Mouse (Mus musculus) thymus, adult 2 months (tissue): ENCODE measurements at regions not wholly inside any gene's neighbourhood (a gene's known extent, or its start where the extent isn't known, plus 50 kb on each side); places are given as distances from the start of the nearest gene placed in this dataset.

Source experiments
- DNase-seq: peaks from one replicate; pipeline ENCODE4 v3.0.0; 2021
- H3K27ac ChIP-seq: fragments of 200-500 bp; 2 replicates; pipeline ENCODE4 v1.5.1; 2012; ENCODE audit warnings: low read length, control low read depth; ENCODE audit not compliant: control insufficient read depth, insufficient read depth
- H3K27me3 ChIP-seq: fragments of 200-500 bp; 2 replicates; pipeline ENCODE4 v1.6.1; 2012; ENCODE audit warnings: mild to moderate bottlenecking, low read length, moderate library complexity, mixed read lengths; ENCODE audit not compliant: control insufficient read depth, insufficient read depth
- H3K36me3 ChIP-seq: fragments of 200-500 bp; 2 replicates; pipeline ENCODE4 v1.6.1; 2012; ENCODE audit warnings: mild to moderate bottlenecking, low read length, moderate library complexity; ENCODE audit not compliant: control insufficient read depth, insufficient read depth
- H3K4me1 ChIP-seq: fragments of 200-500 bp; replicated peaks from 2 replicates; pipeline ENCODE4 v1.6.1; 2012; ENCODE audit warnings: low read length; ENCODE audit not compliant: control insufficient read depth, insufficient read depth
- H3K4me3 ChIP-seq: fragments of 200-500 bp; 2 replicates; pipeline ENCODE4 v1.5.1; 2012; ENCODE audit warnings: mild to moderate bottlenecking, low read length, control low read depth, moderate library complexity; ENCODE audit not compliant: control insufficient read depth, insufficient read depth
- CTCF ChIP-seq: fragments of 200-500 bp; IDR thresholded peaks from 2 replicates; pipeline ENCODE4 v1.5.1; 2012; ENCODE audit warnings: mild to moderate bottlenecking, control low read depth, low read length, moderate library complexity, borderline replicate concordance; ENCODE audit not compliant: control insufficient read depth, poor library complexity, insufficient read depth; ENCODE audit errors: extremely low read depth
- POLR2A ChIP-seq: fragments of 200-500 bp; IDR thresholded peaks from 2 replicates; pipeline ENCODE4 v1.6.1; 2012; ENCODE audit warnings: mild to moderate bottlenecking, low read length, control low read depth, moderate library complexity; ENCODE audit not compliant: control insufficient read depth, poor library complexity, insufficient read depth; ENCODE audit errors: extremely low read depth
- WGBS: fragments of 180-500 bp; shearing (Covaris S2); methylation state at CpG from one replicate; pipeline ENCODE4 v1.1.7; 2018; 5-methylcytosine and 5-hydroxymethylcytosine counted together

DNA sequence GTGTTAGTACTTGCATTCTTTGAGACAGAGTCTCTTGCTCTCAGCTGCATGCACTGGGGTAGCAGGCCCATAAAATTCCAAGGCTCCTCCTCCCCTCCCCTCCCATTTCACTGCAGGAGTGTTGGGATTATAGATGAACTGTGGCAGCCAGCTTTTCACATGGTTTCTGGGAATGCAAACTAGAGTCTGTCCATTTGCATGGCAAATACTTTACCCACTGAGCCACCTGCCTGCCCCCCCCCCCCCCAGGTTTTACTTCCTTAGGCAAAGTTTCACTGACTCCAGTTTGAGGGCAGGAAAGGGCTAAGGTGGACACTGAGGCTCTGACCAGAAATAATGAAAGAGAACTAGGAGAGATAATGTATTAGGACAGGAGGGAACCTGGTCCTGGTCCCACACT lies 147.6 kb upstream of the Hs3st3a1 start:
- Histone ChIP-seq H3K4me3 (no peak overlapping the region), H3K4me1 (no peaks in the 10 kb centered on the region), H3K27me3 (no peaks in the 10 kb centered on the region), H3K36me3 (no peaks in the 10 kb centered on the region), H3K27ac (no peak overlapping the region)
- no peak for DNase-seq
- TF ChIP-seq CTCF (no peak), POLR2A (no peak)

- Histone ChIP-seq H3K4me1 (no peaks in the 10 kb centered on the region), H3K4me3 (no peak overlapping the region), H3K27me3 (no peaks in the 10 kb centered on the region), H3K27ac (no peak overlapping the region), H3K36me3 (no peaks in the 10 kb centered on the region)
- TF ChIP-seq POLR2A, result no peak
- no peak for TF ChIP-seq CTCF
- DNase-seq, result no peak
- 86% methylated on average over 4 of the region's 4 CpGs for WGBS
Measured at GRCm38 (mm10) chr11:64281781-64282180, 153.4 kb upstream of the Hs3st3a1 start.

DNA sequence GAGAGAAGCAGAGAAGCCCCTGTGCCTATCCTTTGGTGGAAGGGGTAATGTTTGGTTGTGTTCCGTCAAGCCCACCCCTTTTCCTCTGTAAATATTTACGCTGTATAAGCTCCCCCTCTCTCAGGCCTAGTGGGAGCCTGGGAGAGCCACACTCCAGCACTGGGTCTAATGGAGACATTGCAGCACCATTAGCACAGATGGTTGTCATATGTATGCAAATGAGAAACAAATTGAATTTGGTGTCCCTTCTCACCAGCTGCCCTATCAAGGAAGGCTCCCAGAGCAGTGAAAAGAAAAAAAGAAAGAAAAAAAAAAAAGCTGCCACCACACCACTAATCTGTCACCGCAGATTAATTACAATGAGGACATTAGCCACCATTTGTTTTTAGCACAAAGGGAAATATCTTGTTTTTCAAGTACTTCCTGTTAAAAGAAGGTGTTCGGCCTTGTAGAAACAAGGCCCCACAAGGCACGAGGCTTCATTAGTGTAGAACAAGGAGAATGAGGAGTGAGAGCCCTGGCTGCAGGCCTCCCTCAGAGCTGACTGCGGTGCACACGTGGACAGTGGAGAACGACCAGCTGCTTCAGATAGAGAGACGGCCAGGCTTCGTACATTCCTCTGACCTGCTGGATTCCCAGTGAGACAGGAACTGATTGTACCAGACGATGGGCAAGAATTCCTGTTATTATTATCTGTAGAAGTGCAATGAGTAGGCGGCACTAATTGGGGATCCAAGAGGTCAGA lies 156.7 kb upstream of the Hs3st3a1 start:
- H3K36me3 ChIP-seq, result no peaks in the 10 kb centered on the region
- H3K27ac ChIP-seq, result no peak overlapping the region
- no peak for DNase-seq
- H3K4me1 ChIP-seq, result no peaks in the 10 kb centered on the region
- TF ChIP-seq POLR2A (no peak), CTCF (no peak)
- H3K4me3 ChIP-seq, result no peak overlapping the region
- WGBS, result 53% methylated on average over 12 of the region's 12 CpGs
- H3K27me3 ChIP-seq, result no peaks in the 10 kb centered on the region

DNA sequence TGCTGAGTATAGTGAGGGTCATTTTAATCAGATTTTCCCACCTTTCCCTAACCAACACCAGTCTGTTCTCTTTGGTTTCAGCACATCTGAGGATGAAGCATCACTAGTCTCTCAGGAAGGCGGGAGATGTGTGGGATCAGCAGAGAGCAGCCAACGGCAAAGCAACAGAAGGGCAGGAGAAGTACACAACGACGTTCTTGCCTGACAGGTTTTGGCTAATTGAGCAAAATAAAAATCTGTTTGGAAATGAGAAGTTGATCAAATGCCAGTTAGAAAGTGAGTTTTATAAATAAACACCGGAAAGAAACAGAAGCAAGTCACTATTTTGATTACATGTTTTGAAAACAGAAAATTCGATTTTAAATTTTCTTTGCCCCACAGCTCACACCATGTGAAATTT lies 161.4 kb upstream of the Hs3st3a1 start:
- 94% methylated on average over 6 of the region's 6 CpGs for WGBS
- H3K4me3 ChIP-seq, result no peak overlapping the region
- no peaks in the 10 kb centered on the region for H3K36me3 ChIP-seq
- no peaks in the 10 kb centered on the region for H3K4me1 ChIP-seq
- no peak for TF ChIP-seq POLR2A
- no peak for TF ChIP-seq CTCF
- H3K27me3 ChIP-seq, result no peaks in the 10 kb centered on the region
- DNase-seq, result no peak
- H3K27ac ChIP-seq, result no peak overlapping the region

- Histone ChIP-seq H3K27me3 (no peaks in the 10 kb centered on the region), H3K36me3 (no peaks in the 10 kb centered on the region), H3K27ac (no peak overlapping the region), H3K4me1 (no peaks in the 10 kb centered on the region), H3K4me3 (no peak overlapping the region)
- TF ChIP-seq CTCF, result no peak
- no peak for TF ChIP-seq POLR2A
- WGBS, result 75% methylated on average over 3 of the region's 3 CpGs
- DNase-seq, result no peak
Measured at GRCm38 (mm10) chr11:64273214-64273613, 161.9 kb upstream of the Hs3st3a1 start.

GRCm38 (mm10) chr11:64268121-64268520 lies 167.0 kb upstream of the Hs3st3a1 start:
- DNase-seq, result no peak
- no peak overlapping the region for H3K4me3 ChIP-seq
- no peaks in the 10 kb centered on the region for H3K4me1 ChIP-seq
- WGBS, result 72% methylated on average over 4 of the region's 4 CpGs
- no peak overlapping the region for H3K27ac ChIP-seq
- H3K36me3 ChIP-seq, result no peaks in the 10 kb centered on the region
- TF ChIP-seq POLR2A, result no peak
- TF ChIP-seq CTCF, result no peak
- no peaks in the 10 kb centered on the region for H3K27me3 ChIP-seq

DNA sequence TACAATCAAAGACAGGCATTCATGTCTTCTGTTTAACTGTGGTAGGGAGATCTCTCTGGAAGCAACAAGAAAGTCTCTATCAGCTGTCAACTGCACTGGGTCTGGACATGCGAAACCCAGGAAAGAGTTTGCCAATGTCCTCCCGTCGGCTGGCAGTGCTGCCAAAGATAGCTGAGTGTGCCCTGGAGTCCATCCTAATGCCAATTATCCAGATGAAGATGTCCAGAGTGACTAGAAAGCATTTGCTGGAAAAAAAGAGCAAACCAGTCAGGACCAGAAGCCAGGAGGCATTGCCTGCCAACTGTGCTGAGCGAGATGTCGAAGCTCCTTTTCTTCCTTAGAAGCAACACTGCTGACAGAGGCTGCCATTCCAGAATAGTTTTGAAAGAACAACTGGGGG lies 167.6 kb upstream of the Hs3st3a1 start:
- Histone ChIP-seq H3K27me3 (no peaks in the 10 kb centered on the region), H3K27ac (no peak overlapping the region), H3K4me1 (no peaks in the 10 kb centered on the region), H3K36me3 (no peaks in the 10 kb centered on the region), H3K4me3 (no peak overlapping the region)
- WGBS, result 96% methylated on average over 5 of the region's 5 CpGs
- TF ChIP-seq POLR2A (no peak), CTCF (no peak)
- DNase-seq, result no peak
